Mouse (Mus musculus) embryo, embryonic 9.5 days (tissue): Measurements from ENCODE around the gene Bcr.

Experiments
- DNase-seq: peaks from one replicate; pipeline ENCODE4 v3.0.0-alpha.2; 2017; ENCODE audit errors: extremely low spot score

Gene Bcr

GRCm38 (mm10) chr10:75129283-75129710, 68.9 kb downstream of the Bcr start:
- DNase-seq: no peak

GRCm38 (mm10) chr10:75130372-75131046, 70.1 kb downstream of the Bcr start:
- DNase-seq: no peak

- DNase-seq: no peak
These were observed 71.2 kb downstream of the Bcr start for GRCm38 (mm10) chr10:75131625-75132024.

GRCm38 (mm10) chr10:75134861-75135517, 74.6 kb downstream of the Bcr start:
- DNase-seq: no peak

GRCm38 (mm10) chr10:75135518-75136162, 75.2 kb downstream of the Bcr start:
- DNase-seq: no peak

GRCm38 (mm10) chr10:75137148-75137547, 76.8 kb downstream of the Bcr start:
- DNase-seq: no peak

GRCm38 (mm10) chr10:75145221-75145620, 84.8 kb downstream of the Bcr start:
- DNase-seq: no peak

- no peak for DNase-seq
These were observed 85.6 kb downstream of the Bcr start for GRCm38 (mm10) chr10:75146001-75146400.

- DNase-seq: no peak
These were observed 86.2 kb downstream of the Bcr start for GRCm38 (mm10) chr10:75146619-75147018.

GRCm38 (mm10) chr10:75148295-75148694, 87.9 kb downstream of the Bcr start:
- DNase-seq: no peak

GRCm38 (mm10) chr10:75150361-75150760, 90.0 kb downstream of the Bcr start:
- DNase-seq: no peak

- DNase-seq: peak; percentile 69
These were observed 90.9 kb downstream of the Bcr start for GRCm38 (mm10) chr10:75151311-75151710.

- no peak for DNase-seq
These were observed 96.4 kb downstream of the Bcr start for GRCm38 (mm10) chr10:75156835-75157234.

GRCm38 (mm10) chr10:75157713-75158112, 97.3 kb downstream of the Bcr start:
- DNase-seq: no peak

GRCm38 (mm10) chr10:75158356-75158755, 98.0 kb downstream of the Bcr start:
- no peak for DNase-seq

- no peak for DNase-seq
These were observed 99.9 kb downstream of the Bcr start for GRCm38 (mm10) chr10:75160171-75160900.

- DNase-seq: no peak
These were observed 105.6 kb downstream of the Bcr start for GRCm38 (mm10) chr10:75165825-75166481.

GRCm38 (mm10) chr10:75166601-75167000, 106.2 kb downstream of the Bcr start:
- no peak for DNase-seq

GRCm38 (mm10) chr10:75170207-75170850, 109.9 kb downstream of the Bcr start:
- DNase-seq: no peak

GRCm38 (mm10) chr10:75173056-75173455, 112.7 kb downstream of the Bcr start:
- DNase-seq: no peak

- no peak for DNase-seq
These were observed 113.3 kb downstream of the Bcr start for GRCm38 (mm10) chr10:75173712-75174111.
